Mouse (Mus musculus) myocyte (in vitro differentiated cells): ENCODE results near the gene Nxn.

Source experiments
- POLR2A ChIP-seq: IDR thresholded peaks from one replicate; pipeline ENCODE4 v1.6.1; 2011; ENCODE audit warnings: low read depth, mild to moderate bottlenecking, control low read depth, moderate library complexity; ENCODE audit not compliant: insufficient read length
- USF1 ChIP-seq: IDR thresholded peaks from one replicate; pipeline ENCODE4 v1.6.1; 2011; ENCODE audit warnings: low read depth, mild to moderate bottlenecking, control low read depth, moderate library complexity

- TF ChIP-seq USF1 (no peak), POLR2A (no peak)
Measured at GRCm38 (mm10) chr11:76252036-76252435, 146.9 kb downstream of the Nxn start.
